Mouse (Mus musculus) neural tube, embryonic 11.5 days (tissue): Measurements from ENCODE around the gene Dcaf12. TPM values are rescaled to one million over a fixed set of nuclear protein-coding genes. Genes with fewer than 3 reads are reported as not detected.

Source experiments
- ATAC-seq: fragments of 200-750 bp; cut with Nextera tagmentation; 2 replicates; pipeline ENCODE4 v1.8.0; 2017; ENCODE audit warnings: moderate number of reproducible peaks, mild to moderate bottlenecking, moderate TSS enrichment, moderate library complexity; ENCODE audit not compliant: insufficient read depth, low FRiP score, low TSS enrichment
- DNase-seq: peaks from one replicate; pipeline ENCODE4 v3.0.0-alpha.2; 2015; ENCODE audit warnings: low spot score
- H3K27ac ChIP-seq: fragments of 300-500 bp; sonication (generic); 2 replicates; pipeline ENCODE4 v1.5.1; 2014; ENCODE audit warnings: low read depth, mild to moderate bottlenecking, low read length
- H3K27me3 ChIP-seq: fragments of 300-500 bp; sonication (generic); 2 replicates; pipeline ENCODE4 v1.6.1; 2014; ENCODE audit warnings: mild to moderate bottlenecking, low read length, mixed read lengths; ENCODE audit not compliant: control insufficient read depth, insufficient read depth
- H3K36me3 ChIP-seq: fragments of 300-500 bp; sonication (generic); 2 replicates; pipeline ENCODE4 v1.6.1; 2014; ENCODE audit warnings: mild to moderate bottlenecking, low read length, moderate library complexity, mixed read lengths; ENCODE audit not compliant: control insufficient read depth, insufficient read depth
- H3K4me1 ChIP-seq: fragments of 300-500 bp; sonication (generic); 2 replicates; pipeline ENCODE4 v1.6.1; 2014; ENCODE audit warnings: low read length, mixed read lengths; ENCODE audit not compliant: control insufficient read depth, insufficient read depth
- H3K4me2 ChIP-seq: fragments of 300-500 bp; sonication (generic); 2 replicates; pipeline ENCODE4 v1.6.1; 2014; ENCODE audit warnings: low read depth, mild to moderate bottlenecking, moderate library complexity
- H3K4me3 ChIP-seq: fragments of 300-500 bp; sonication (generic); 2 replicates; pipeline ENCODE4 v1.5.1; 2014; ENCODE audit warnings: low read depth, low read length
- H3K9ac ChIP-seq: fragments of 300-500 bp; sonication (generic); 2 replicates; pipeline ENCODE4 v1.6.1; 2014; ENCODE audit warnings: mild to moderate bottlenecking, low read length
- H3K9me3 ChIP-seq: fragments of 300-500 bp; sonication (generic); 2 replicates; pipeline ENCODE4 v1.6.1; 2016; ENCODE audit warnings: low read length; ENCODE audit not compliant: control insufficient read depth
- WGBS: fragments of 180-500 bp; shearing (Covaris S2); extraction: QIAGEN DNeasy Blood & Tissue Kit; methylation state at CpG from one replicate; pipeline ENCODE4 v1.1.7; 2014; 5-methylcytosine and 5-hydroxymethylcytosine counted together
- polyA plus RNA-seq: library from polyadenylated mRNA; unstranded; fragments of >200 nt; fragmentation: Nextera tagmentation; extraction: Ambion mirVana; gene quantifications from 2 replicates; pipeline ENCODE4 v1.2.1, GENCODE M21; 2014

Gene Dcaf12
- polyA plus RNA-seq, 1 experiment from 2014 or later: 64.0 TPM

DNA sequence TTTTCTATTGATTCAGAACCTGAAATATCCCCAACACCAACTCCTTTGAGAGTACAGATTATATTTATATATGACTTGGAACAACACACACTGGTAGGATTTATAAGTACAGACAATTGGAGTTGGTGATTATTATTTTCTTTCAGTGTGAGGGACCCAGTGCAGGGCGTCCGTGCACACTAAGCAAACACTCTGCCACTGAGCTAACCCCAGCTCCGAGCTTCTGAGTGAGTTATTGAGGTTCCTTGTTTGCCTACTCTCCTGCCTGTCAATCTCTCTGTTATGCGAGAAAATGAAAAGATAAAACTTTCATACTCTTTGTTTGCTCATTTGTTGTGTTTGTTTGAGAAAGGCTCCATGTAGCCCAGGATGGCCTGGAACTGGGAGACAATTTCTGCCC lies 6.3 kb upstream of the Dcaf12 start:
- Histone ChIP-seq H3K27ac (no peak overlapping the region), H3K4me2 (no peak overlapping the region), H3K27me3 (no peaks in the 10 kb centered on the region), H3K36me3 (no peaks in the 10 kb centered on the region), H3K4me1 (no peaks in the 10 kb centered on the region), H3K9me3 (no peaks in the 10 kb centered on the region), H3K4me3 (no peak overlapping the region), H3K9ac (no peak overlapping the region)
- ATAC-seq: no peak
- no peak for DNase-seq
- WGBS: 69% methylated on average over 4 of the region's 4 CpGs

DNA sequence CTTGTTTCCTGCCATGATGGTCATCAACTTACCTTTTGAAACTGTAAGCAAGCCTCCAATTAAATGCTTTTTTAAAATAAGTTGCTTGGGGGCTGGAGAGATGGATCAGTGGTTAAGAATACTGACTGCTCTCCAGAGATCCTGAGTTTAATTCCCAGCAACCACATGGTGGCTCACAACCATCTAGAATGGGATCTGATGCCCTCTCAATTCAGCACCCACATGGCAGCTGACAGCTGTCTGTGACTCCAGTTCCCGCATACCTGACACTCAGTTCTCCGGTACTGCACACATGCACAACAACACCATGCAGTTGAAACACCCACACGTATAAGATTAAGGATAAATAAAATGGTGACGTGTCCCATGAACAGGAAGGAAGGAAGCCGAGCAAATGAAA lies 3.6 kb upstream of the Dcaf12 start:
- no peaks in the 10 kb centered on the region for H3K27me3 ChIP-seq
- no peak overlapping the region for H3K4me3 ChIP-seq
- no peak overlapping the region for H3K4me2 ChIP-seq
- peaks cover 2% of the 10 kb centered on the region for H3K4me1 ChIP-seq
- no peaks in the 10 kb centered on the region for H3K9me3 ChIP-seq
- 89% methylated on average over 5 of the region's 5 CpGs for whole genome bisulfite sequencing
- ATAC-seq (no peak), DNase-seq (no peak)
- no peak overlapping the region for H3K27ac ChIP-seq
- no peaks in the 10 kb centered on the region for H3K36me3 ChIP-seq
- no peak overlapping the region for H3K9ac ChIP-seq

GRCm38 (mm10) chr4:41315173-41315572 lies 484 bp upstream of the Dcaf12 start:
- ATAC-seq (no peak), DNase-seq (no peak)
- peak overlapping the region; percentile 61 for H3K4me2 ChIP-seq
- 60% methylated on average over 8 of the region's 8 CpGs for WGBS
- no peaks in the 10 kb centered on the region; the same call in 1 of the 2 replicates for H3K36me3 ChIP-seq
- H3K9me3 ChIP-seq: no peaks in the 10 kb centered on the region
- H3K4me3 ChIP-seq: peak overlapping the region; percentile 94
- H3K27me3 ChIP-seq: no peaks in the 10 kb centered on the region
- peaks cover 6% of the 10 kb centered on the region for H3K4me1 ChIP-seq
- peak overlapping the region; percentile 90; the same call in 1 of the 2 replicates for H3K9ac ChIP-seq
- 0 out of 2 replicates have a peak overlapping the region, but pooled peaks have one; percentile 81 for H3K27ac ChIP-seq

DNA sequence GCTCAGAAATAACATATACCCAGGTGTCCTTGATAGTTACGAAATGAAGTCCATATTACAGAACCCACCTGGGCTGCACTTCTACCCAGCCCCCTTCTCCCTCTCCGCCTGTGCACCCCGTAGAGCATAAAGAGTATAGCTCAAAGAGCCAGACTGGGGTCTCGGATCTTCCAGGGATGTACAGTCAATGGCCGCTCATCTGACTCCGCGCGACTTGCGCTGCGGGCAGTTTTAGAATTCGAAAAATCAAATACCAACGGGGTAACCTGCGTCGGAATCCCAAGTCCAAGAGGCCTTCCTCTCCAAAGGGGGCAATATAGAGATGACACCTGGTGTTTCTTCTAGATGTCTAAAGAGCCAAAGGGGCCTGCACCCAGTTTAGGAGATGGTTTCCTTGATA lies 967 bp downstream of the Dcaf12 start:
- ATAC-seq: no peak
- H3K27ac ChIP-seq: peak overlapping the region; percentile 81; the same call in 1 of the 2 replicates

DNA sequence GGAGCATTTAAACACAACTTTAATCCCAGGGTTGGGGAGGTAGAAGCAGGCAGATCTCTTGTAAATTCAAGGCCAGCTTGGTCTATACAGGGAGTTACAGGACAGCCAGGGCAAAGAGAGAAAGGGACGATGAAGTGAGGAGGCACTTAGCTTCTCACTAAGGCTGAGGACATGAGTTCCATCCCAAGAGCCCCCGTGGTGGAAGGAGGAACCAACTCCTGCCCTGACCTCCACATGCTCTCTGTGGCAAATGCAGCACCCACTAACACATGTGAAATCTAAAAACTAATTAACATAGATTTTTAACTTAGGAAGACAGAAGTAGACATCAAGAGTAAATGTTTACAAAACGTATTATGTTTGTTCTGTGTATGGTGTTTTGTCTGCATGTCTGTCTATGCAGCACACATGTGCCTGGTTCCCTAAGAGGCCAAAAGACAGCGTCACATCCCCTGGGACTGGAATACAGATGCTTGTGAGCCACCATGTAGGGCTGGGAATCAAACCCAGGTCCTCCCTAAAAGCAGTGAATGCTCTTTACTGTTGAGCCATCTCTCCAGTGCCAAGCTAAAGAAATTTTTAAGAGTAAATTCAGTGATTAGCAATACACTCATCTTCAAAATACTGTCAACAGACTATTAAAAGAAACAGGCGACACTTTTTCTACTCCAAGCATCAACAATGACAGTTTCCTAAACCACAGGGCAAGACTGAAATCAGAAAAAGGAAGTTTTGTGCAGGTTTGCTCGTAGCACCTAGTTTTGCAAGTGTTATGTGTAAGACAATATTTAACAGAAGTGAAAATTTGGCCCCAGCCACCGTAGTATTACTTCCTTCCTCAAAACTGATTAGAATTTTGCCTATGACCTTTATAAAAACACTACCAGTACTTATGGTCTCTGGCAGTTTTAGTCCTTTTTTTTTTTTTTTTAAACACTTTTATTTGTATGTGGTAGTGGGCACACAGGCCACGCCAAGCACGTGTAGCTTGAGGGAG lies 3.8 kb downstream of the Dcaf12 start:
- Histone ChIP-seq H3K27me3 (no peaks in the 10 kb centered on the region), H3K4me2 (no peak overlapping the region), H3K4me1 (peaks cover 6% of the 10 kb centered on the region), H3K9ac (no peak overlapping the region), H3K27ac (no peak overlapping the region), H3K4me3 (no peak overlapping the region), H3K9me3 (no peaks in the 10 kb centered on the region), H3K36me3 (no peaks in the 10 kb centered on the region; the same call in 1 of the 2 replicates)
- ATAC-seq (no peak), DNase-seq (no peak)
- WGBS: 91% methylated on average over 9 of the region's 9 CpGs

More for the DNA sequence above, 967 bp downstream of the Dcaf12 start:
- WGBS: 20% methylated on average over 14 of the region's 14 CpGs
- peaks cover 6% of the 10 kb centered on the region for H3K4me1 ChIP-seq
- H3K27me3 ChIP-seq: no peaks in the 10 kb centered on the region
- no peak for DNase-seq
- H3K9ac ChIP-seq: peak overlapping the region; percentile 90
- no peaks in the 10 kb centered on the region; the same call in 1 of the 2 replicates for H3K36me3 ChIP-seq
- H3K4me3 ChIP-seq: peak overlapping the region; percentile 94
- peak overlapping the region; percentile 78 for H3K4me2 ChIP-seq
- H3K9me3 ChIP-seq: no peaks in the 10 kb centered on the region

DNA sequence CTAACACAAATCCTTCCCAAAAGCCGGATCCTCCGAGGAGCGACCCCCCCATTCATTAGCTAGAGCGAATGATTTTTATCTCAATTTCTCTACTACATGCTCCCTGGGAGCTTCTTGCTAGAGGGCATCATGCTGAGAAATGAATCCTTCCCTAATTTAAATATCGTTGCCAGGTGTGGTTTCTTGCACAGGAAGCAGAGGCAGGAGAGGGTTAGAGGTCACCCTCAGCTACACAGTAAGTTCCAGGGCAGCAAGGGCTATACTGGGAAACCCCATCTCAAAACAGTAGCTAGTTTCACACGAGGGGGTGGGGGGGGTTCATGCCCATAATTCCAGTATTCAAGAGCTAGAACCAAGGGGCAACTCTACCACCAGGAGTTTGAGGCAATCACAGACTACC lies 7.3 kb downstream of the Dcaf12 start:
- no peak for ATAC-seq
- no peaks in the 10 kb centered on the region; the same call in none of the 2 replicates for H3K36me3 ChIP-seq
- H3K27me3 ChIP-seq: no peaks in the 10 kb centered on the region
- H3K4me3 ChIP-seq: no peak overlapping the region
- no peak overlapping the region for H3K9ac ChIP-seq
- no peaks in the 10 kb centered on the region for H3K4me1 ChIP-seq
- WGBS: 93% methylated on average over 6 of the region's 6 CpGs
- no peak overlapping the region for H3K4me2 ChIP-seq
- no peaks in the 10 kb centered on the region for H3K9me3 ChIP-seq
- H3K27ac ChIP-seq: no peak overlapping the region
- no peak for DNase-seq

DNA sequence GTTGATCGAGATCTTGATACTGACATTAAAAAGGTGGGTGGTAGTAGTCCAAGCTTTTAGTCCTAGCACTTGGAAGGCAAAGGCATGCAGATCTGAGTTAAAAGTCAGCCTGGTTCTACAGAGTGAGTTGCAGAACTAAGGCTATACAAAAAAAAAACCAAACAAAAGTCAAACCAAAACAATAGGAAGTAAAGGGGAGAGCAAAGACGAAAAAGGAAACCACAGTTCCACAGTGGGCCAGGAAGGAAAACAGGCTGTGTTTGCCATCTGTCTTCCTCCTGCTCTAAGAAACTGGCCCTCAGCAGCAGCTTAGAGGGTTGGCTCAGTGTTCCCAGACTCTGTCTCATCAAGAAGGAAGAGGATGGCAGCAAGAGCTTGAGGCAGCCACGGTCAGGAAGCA lies 10.4 kb downstream of the Dcaf12 start:
- no peaks in the 10 kb centered on the region for H3K27me3 ChIP-seq
- no peaks in the 10 kb centered on the region for H3K9me3 ChIP-seq
- peaks cover 5% of the 10 kb centered on the region; the same call in 1 of the 2 replicates for H3K36me3 ChIP-seq
- H3K4me3 ChIP-seq: no peak overlapping the region
- DNase-seq: no peak
- no peak overlapping the region for H3K27ac ChIP-seq
- no peak overlapping the region for H3K9ac ChIP-seq
- ATAC-seq: no peak
- H3K4me2 ChIP-seq: no peak overlapping the region
- H3K4me1 ChIP-seq: no peaks in the 10 kb centered on the region
- 71% methylated on average over 3 of the region's 3 CpGs for WGBS

GRCm38 (mm10) chr4:41303671-41304070 lies 11.0 kb downstream of the Dcaf12 start:
- no peak overlapping the region for H3K27ac ChIP-seq
- DNase-seq (no peak), ATAC-seq (no peak)
- no peaks in the 10 kb centered on the region for H3K4me1 ChIP-seq
- no peak overlapping the region for H3K4me2 ChIP-seq
- H3K9ac ChIP-seq: no peak overlapping the region
- H3K27me3 ChIP-seq: no peaks in the 10 kb centered on the region
- no peaks in the 10 kb centered on the region for H3K9me3 ChIP-seq
- 92% methylated on average over 7 of the region's 7 CpGs for WGBS
- no peak overlapping the region for H3K4me3 ChIP-seq
- H3K36me3 ChIP-seq: peaks cover 6% of the 10 kb centered on the region; the same call in 1 of the 2 replicates

DNA sequence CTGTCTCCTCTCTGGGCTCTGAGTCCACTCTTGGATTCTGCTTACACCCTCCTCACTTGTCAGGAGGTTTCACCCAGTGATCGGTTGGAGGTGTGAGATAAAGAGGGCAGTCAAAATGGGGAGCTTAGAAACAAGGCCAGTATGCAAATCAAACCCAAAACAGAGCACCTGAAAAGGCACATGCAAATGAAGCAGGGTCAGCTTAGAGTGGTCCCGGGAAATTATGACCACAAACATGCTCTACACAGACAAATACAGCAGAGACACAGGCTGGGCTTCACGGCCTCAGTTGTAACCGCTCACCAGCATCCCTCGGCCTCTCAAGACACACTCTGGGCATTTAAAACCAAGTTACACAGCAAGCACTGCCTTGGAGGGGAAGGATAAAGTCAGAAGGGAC lies 15.7 kb downstream of the Dcaf12 start:
- Histone ChIP-seq H3K4me3 (no peak overlapping the region), H3K9ac (no peak overlapping the region), H3K4me1 (no peaks in the 10 kb centered on the region), H3K36me3 (peaks cover 17% of the 10 kb centered on the region), H3K4me2 (no peak overlapping the region), H3K9me3 (no peaks in the 10 kb centered on the region), H3K27me3 (no peaks in the 10 kb centered on the region), H3K27ac (no peak overlapping the region)
- ATAC-seq (no peak), DNase-seq (no peak)
- 93% methylated on average over 5 of the region's 5 CpGs for WGBS
